Mouse (Mus musculus) heart, embryonic 14.5 days (tissue): ENCODE results near the gene Rbpj. TPM values are rescaled to one million over a fixed set of nuclear protein-coding genes. Genes with fewer than 3 reads are reported as not detected.

Experiments
- ATAC-seq: fragments of 200-750 bp; cut with Nextera tagmentation; 2 replicates; pipeline ENCODE4 v1.8.0; 2017; ENCODE audit warnings: low read depth, moderate TSS enrichment; ENCODE audit not compliant: insufficient number of reproducible peaks, insufficient read depth, low FRiP score
- H3K27ac ChIP-seq, 2 experiments: fragments of 200-500 bp in 1 of 2; fragments of 300-500 bp in 1 of 2; sonication (generic) in 1 of 2; replicated peaks in 1 of 2; 2 replicates each; pipeline ENCODE4 v1.5.1; 2012 to 2014; ENCODE audit warnings: low read depth in 2 of 2, low read length in 2 of 2, control low read depth in 1 of 2, mild to moderate bottlenecking in 1 of 2, mixed read lengths in 1 of 2; ENCODE audit not compliant: control insufficient read depth in 1 of 2, insufficient read depth in 1 of 2
- H3K27me3 ChIP-seq: fragments of 300-500 bp; sonication (generic); 2 replicates; pipeline ENCODE4 v1.6.1; 2014; ENCODE audit warnings: mild to moderate bottlenecking, low read length, control low read depth; ENCODE audit not compliant: control insufficient read depth, insufficient read depth
- H3K36me3 ChIP-seq: fragments of 300-500 bp; sonication (generic); 2 replicates; pipeline ENCODE4 v1.6.1; 2014; ENCODE audit warnings: mild to moderate bottlenecking, control low read depth, low read length, mixed read lengths; ENCODE audit not compliant: control insufficient read depth, insufficient read depth
- H3K4me1 ChIP-seq, 2 experiments: fragments of 200-500 bp in 1 of 2; fragments of 300-500 bp in 1 of 2; sonication (generic) in 1 of 2; 2 replicates each; pipeline ENCODE4 v1.6.1; 2012 to 2014; ENCODE audit warnings: low read length in 2 of 2, control low read depth in 1 of 2, mixed read lengths in 1 of 2; ENCODE audit not compliant: control insufficient read depth in 2 of 2, insufficient read depth in 2 of 2
- H3K4me2 ChIP-seq: fragments of 300-500 bp; sonication (generic); 2 replicates; pipeline ENCODE4 v1.6.1; 2014; ENCODE audit warnings: mild to moderate bottlenecking, low read length
- H3K4me3 ChIP-seq, 2 experiments: fragments of 200-500 bp in 1 of 2; fragments of 300-500 bp in 1 of 2; sonication (generic) in 1 of 2; 2 replicates each; pipeline ENCODE4 v1.5.1; 2012 to 2014; ENCODE audit warnings: low read length in 2 of 2, mild to moderate bottlenecking in 2 of 2, control low read depth in 1 of 2, low read depth in 1 of 2, moderate library complexity in 1 of 2; ENCODE audit not compliant: control insufficient read depth in 1 of 2, insufficient read depth in 1 of 2
- H3K9ac ChIP-seq: fragments of 300-500 bp; sonication (generic); 2 replicates; pipeline ENCODE4 v1.6.1; 2014; ENCODE audit warnings: mild to moderate bottlenecking, low read length
- H3K9me3 ChIP-seq: fragments of 300-500 bp; sonication (generic); 2 replicates; pipeline ENCODE4 v1.6.1; 2016; ENCODE audit warnings: low read length, control low read depth; ENCODE audit not compliant: control insufficient read depth
- WGBS: fragments of 180-500 bp; shearing (Covaris S2); extraction: QIAGEN DNeasy Blood & Tissue Kit; methylation state at CpG from one replicate; pipeline ENCODE4 v1.1.7; 2014; 5-methylcytosine and 5-hydroxymethylcytosine counted together
- polyA plus RNA-seq: library from polyadenylated mRNA; unstranded; fragments of >200 nt; fragmentation: Nextera tagmentation; extraction: Ambion mirVana; gene quantifications from 2 replicates; pipeline ENCODE4 v1.2.1, GENCODE M21; 2014

Rbpj gene
- polyA plus RNA-seq, 1 experiment from 2014 or later, result 24.1 TPM

- H3K9ac ChIP-seq, result no peak overlapping the region
- H3K27me3 ChIP-seq, result no peaks in the 10 kb centered on the region
- WGBS, result 93% methylated on average over 1 of the region's 1 CpGs
- H3K27ac ChIP-seq, result no peak overlapping the region
- H3K4me1 ChIP-seq, result no peaks in the 10 kb centered on the region; a peak in 1 of 4 replicates
- no peaks in the 10 kb centered on the region for H3K9me3 ChIP-seq
- no peaks in the 10 kb centered on the region for H3K36me3 ChIP-seq
- ATAC-seq, result no peak
- H3K4me2 ChIP-seq, result no peak overlapping the region
- H3K4me3 ChIP-seq, result no peak overlapping the region
Measured at GRCm38 (mm10) chr5:53553281-53553680, 87.3 kb downstream of the Rbpj start.

- no peak for ATAC-seq
Measured at GRCm38 (mm10) chr5:53554180-53554579, 88.2 kb downstream of the Rbpj start.

DNA sequence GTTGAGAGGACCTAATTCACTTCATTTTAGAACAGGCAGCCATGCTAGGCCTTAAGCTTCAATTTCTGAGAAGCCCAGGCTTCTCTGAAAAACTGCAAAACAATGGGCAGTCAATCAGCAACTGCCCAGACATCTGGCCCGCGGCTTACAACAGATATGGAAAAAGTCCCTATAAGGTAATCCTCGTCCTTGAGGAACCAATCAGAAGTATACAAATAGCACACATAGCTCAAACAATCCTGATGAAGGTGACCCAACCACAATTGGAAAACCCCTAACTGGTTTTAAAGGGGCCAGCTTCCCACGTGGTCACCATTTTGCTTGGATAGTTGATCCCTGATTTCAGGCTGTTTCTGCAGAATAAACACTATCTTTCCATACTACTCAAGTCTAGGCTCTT lies 89.0 kb downstream of the Rbpj start:
- H3K4me1 ChIP-seq, result no peaks in the 10 kb centered on the region; a peak in 1 of 4 replicates
- no peak for ATAC-seq

More at GRCm38 (mm10) chr5:53554180-53554579, 88.2 kb downstream of the Rbpj start:
- Histone ChIP-seq H3K4me1 (no peaks in the 10 kb centered on the region; a peak in 1 of 4 replicates), H3K27ac (no peak overlapping the region), H3K4me3 (no peak overlapping the region), H3K27me3 (no peaks in the 10 kb centered on the region), H3K36me3 (no peaks in the 10 kb centered on the region), H3K9ac (no peak overlapping the region), H3K9me3 (no peaks in the 10 kb centered on the region), H3K4me2 (no peak overlapping the region)
- 90% methylated on average over 8 of the region's 8 CpGs for WGBS

GRCm38 (mm10) chr5:53555474-53555873 lies 89.5 kb downstream of the Rbpj start:
- H3K4me1 ChIP-seq, result no peaks in the 10 kb centered on the region; a peak in 1 of 4 replicates
- H3K9me3 ChIP-seq, result no peaks in the 10 kb centered on the region
- H3K27ac ChIP-seq, result no peak overlapping the region
- no peak overlapping the region for H3K9ac ChIP-seq
- 91% methylated on average over 8 of the region's 8 CpGs for WGBS
- no peak overlapping the region for H3K4me3 ChIP-seq
- no peaks in the 10 kb centered on the region for H3K27me3 ChIP-seq
- H3K4me2 ChIP-seq, result no peak overlapping the region
- H3K36me3 ChIP-seq, result no peaks in the 10 kb centered on the region
- ATAC-seq, result no peak

More for the DNA sequence above, 89.0 kb downstream of the Rbpj start:
- 80% methylated on average over 4 of the region's 4 CpGs for WGBS
- Histone ChIP-seq H3K9me3 (no peaks in the 10 kb centered on the region), H3K27ac (no peak overlapping the region), H3K9ac (no peak overlapping the region), H3K36me3 (no peaks in the 10 kb centered on the region), H3K27me3 (no peaks in the 10 kb centered on the region), H3K4me3 (no peak overlapping the region), H3K4me2 (no peak overlapping the region)

GRCm38 (mm10) chr5:53555929-53556328 lies 90.0 kb downstream of the Rbpj start:
- H3K36me3 ChIP-seq, result no peaks in the 10 kb centered on the region
- WGBS, result 89% methylated on average over 5 of the region's 5 CpGs

DNA sequence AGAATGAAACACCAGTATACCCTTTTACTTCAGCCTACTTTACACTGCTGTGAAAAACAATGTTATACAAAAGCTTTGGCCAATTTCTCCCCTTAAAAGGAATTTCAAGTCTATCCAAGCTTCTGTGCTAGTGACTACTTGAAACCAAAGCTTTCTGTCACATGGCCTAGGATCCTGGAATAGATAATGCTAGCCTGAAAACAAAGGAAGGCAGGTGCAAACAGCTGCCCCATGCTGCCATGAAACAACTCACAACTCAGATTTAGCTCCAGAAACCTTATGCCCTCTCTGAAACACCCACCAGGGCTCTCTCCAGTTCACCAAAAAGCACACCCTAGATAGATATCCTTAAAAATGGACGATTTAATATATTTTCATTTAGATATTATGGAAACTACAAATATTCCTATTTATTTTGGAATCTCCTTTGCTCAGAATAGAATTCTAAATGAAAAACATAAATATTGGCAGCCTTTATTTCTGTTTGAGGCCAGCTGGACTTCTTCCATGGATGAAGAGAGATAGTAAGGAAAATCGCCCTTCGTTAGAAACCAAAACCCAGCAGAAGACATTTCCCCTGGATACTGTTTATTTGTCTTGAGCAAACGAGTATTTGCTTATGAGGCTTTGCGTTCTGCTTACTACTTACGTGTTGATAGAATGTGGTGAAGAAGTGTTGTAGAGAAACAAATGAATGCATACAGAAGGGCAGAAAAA lies 91.8 kb downstream of the Rbpj start:
- no peaks in the 10 kb centered on the region for H3K36me3 ChIP-seq
- H3K9ac ChIP-seq, result no peak overlapping the region
- H3K4me3 ChIP-seq, result no peak overlapping the region
- no peaks in the 10 kb centered on the region for H3K9me3 ChIP-seq
- H3K27me3 ChIP-seq, result no peaks in the 10 kb centered on the region
- no peak overlapping the region for H3K27ac ChIP-seq
- WGBS, result 78% methylated on average over 6 of the region's 6 CpGs
- no peak for ATAC-seq
- no peak overlapping the region for H3K4me2 ChIP-seq
- H3K4me1 ChIP-seq, result no peaks in the 10 kb centered on the region

More at GRCm38 (mm10) chr5:53555929-53556328, 90.0 kb downstream of the Rbpj start:
- Histone ChIP-seq H3K9me3 (no peaks in the 10 kb centered on the region), H3K4me1 (no peaks in the 10 kb centered on the region; a peak in 1 of 4 replicates), H3K9ac (no peak overlapping the region), H3K27ac (no peak overlapping the region), H3K4me2 (no peak overlapping the region), H3K4me3 (no peak overlapping the region), H3K27me3 (no peaks in the 10 kb centered on the region)
- ATAC-seq, result no peak

- no peak overlapping the region for H3K27ac ChIP-seq
- no peaks in the 10 kb centered on the region for H3K4me1 ChIP-seq
- no peaks in the 10 kb centered on the region for H3K27me3 ChIP-seq
- H3K9me3 ChIP-seq, result no peaks in the 10 kb centered on the region
- no peak overlapping the region for H3K4me3 ChIP-seq
- no peak overlapping the region for H3K9ac ChIP-seq
- WGBS, result 68% methylated on average over 7 of the region's 7 CpGs
- no peak for ATAC-seq
- no peak overlapping the region for H3K4me2 ChIP-seq
- H3K36me3 ChIP-seq, result no peaks in the 10 kb centered on the region
Measured at GRCm38 (mm10) chr5:53561160-53561559, 95.2 kb downstream of the Rbpj start.

- H3K27ac ChIP-seq, result no peak overlapping the region
- WGBS, result 77% methylated on average over 19 of the region's 19 CpGs
- ATAC-seq, result no peak
- H3K9ac ChIP-seq, result no peak overlapping the region
- no peaks in the 10 kb centered on the region for H3K4me1 ChIP-seq
- no peak overlapping the region for H3K4me3 ChIP-seq
- no peaks in the 10 kb centered on the region for H3K36me3 ChIP-seq
- H3K9me3 ChIP-seq, result no peaks in the 10 kb centered on the region
- no peaks in the 10 kb centered on the region for H3K27me3 ChIP-seq
- no peak overlapping the region for H3K4me2 ChIP-seq
Measured at GRCm38 (mm10) chr5:53564309-53564708, 98.4 kb downstream of the Rbpj start.
